Mouse (Mus musculus) bone marrow, adult 2 months (tissue): ENCODE data around the gene Gm266.

ENCODE experiments used
- CTCF ChIP-seq: fragments of 200-500 bp; IDR thresholded peaks from 2 replicates; pipeline ENCODE4 v1.5.1; 2011; ENCODE audit warnings: low read length, control low read depth; ENCODE audit not compliant: control insufficient read depth, insufficient read depth
- POLR2A ChIP-seq: fragments of 200-500 bp; IDR thresholded peaks from 2 replicates; pipeline ENCODE4 v1.6.1; 2011; ENCODE audit warnings: low read depth, mild to moderate bottlenecking, control low read depth, low read length, borderline replicate concordance; ENCODE audit not compliant: control insufficient read depth

GRCm38 (mm10) chr12:111440701-111441373 lies 44.8 kb downstream of the Gm266 start:
- TF ChIP-seq CTCF (no peak), POLR2A (no peak)
